Mouse (Mus musculus): Measurements from ENCODE around the gene Dlx5. TPM values are rescaled to one million over a fixed set of nuclear protein-coding genes. Genes with fewer than 3 reads are reported as not detected.

The Dlx5 gene
- polyA plus RNA-seq, 1 experiment from 2014 or later: 55.7 TPM

DNA sequence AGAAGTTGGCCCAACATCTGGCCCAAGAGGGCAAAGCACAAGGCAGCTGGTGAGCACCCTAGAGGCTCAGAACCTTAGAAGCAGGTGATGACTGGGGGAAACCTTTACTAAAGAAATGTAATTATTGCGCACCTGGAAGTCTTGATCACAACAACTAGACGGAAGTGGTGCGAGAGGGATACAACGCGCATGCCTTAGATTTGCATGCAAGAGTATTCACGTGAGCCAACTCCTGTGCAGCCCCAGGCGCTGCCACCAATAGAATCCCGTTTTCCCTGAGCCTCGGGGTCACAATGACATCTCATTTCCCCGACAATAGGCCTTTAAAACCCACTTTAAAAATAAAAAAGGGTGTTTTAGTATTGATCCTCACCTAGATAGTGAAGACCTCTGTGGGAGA lies 30.7 kb downstream of the Dlx5 start:
- DNase-seq (ENCODE audit: low spot score): no peak
- no peak for ATAC-seq
- Histone ChIP-seq H3K4me2 (ENCODE audit: low read length) (peak overlapping the region; percentile 37), H3K27ac (ENCODE audit: low read depth, low read length) (peak overlapping the region; percentile 77), H3K9me3 (replicated peaks; ENCODE audit: control insufficient read depth, low read length) (no peaks in the 10 kb centered on the region), H3K4me1 (ENCODE audit: control insufficient read depth, insufficient read depth, low read length) (no peaks in the 10 kb centered on the region; the same call in 1 of the 2 replicates), H3K27me3 (replicated peaks; ENCODE audit: control insufficient read depth, insufficient read depth, low read length) (peaks cover 77% of the 10 kb centered on the region), H3K9ac (ENCODE audit: low read length) (peak overlapping the region; percentile 22; the same call in 1 of the 2 replicates), H3K36me3 (ENCODE audit: control insufficient read depth, insufficient read depth, low read length) (no peaks in the 10 kb centered on the region), H3K4me3 (ENCODE audit: low read depth, low read length) (peak overlapping the region; percentile 3; the same call in 1 of the 2 replicates)
- 3% methylated on average over 10 of the region's 10 CpGs for WGBS

DNA sequence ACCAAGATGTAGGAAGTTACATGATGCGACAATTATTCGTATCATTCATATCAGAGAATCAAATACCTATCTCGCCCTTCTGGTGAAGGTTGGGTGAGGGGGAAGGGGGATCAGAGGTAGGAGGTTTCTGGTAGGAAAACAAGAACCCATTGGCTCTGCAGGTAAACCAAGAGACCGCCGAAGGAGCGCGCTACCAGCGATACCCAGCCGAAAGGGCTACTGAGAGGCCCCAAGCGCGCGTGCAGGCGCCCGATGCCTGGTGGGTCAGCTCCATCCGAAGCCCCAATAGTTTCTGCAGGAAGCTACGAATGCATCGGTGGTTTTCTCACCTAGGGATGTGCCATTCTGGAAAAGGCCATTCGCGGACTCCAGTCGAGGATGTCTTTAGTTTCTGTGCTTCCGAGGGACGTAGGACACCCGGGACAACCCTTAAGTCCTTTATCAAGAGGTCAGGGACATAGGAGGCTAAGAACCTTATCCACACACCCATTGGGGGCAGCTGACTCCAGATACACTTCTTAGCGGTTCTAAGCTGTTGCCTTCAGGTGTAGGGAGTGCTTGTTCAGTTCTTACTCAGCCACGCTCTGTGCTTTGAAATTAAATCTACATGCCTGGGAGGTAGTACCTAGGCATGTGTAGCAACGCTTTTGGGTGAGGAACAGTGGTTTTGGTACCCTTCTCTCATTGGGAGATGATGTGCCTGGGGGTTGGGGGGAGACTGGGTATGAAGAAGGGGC lies 31.4 kb downstream of the Dlx5 start:
- no peaks in the 10 kb centered on the region for H3K9me3 ChIP-seq (replicated peaks; ENCODE audit: control insufficient read depth, low read length)
- H3K9ac ChIP-seq (ENCODE audit: low read length): peak overlapping the region; percentile 22
- peak overlapping the region; percentile 77 for H3K27ac ChIP-seq (ENCODE audit: low read depth, low read length)
- ATAC-seq (peak; percentile 19; the same call in 1 of the 2 replicates), DNase-seq (ENCODE audit: low spot score) (no peak)
- H3K4me1 ChIP-seq (ENCODE audit: control insufficient read depth, insufficient read depth, low read length): no peaks in the 10 kb centered on the region; the same call in 1 of the 2 replicates
- H3K27me3 ChIP-seq (replicated peaks; ENCODE audit: control insufficient read depth, insufficient read depth, low read length): peaks cover 71% of the 10 kb centered on the region
- under 1% methylated on average over 26 of the region's 26 CpGs for WGBS
- no peaks in the 10 kb centered on the region for H3K36me3 ChIP-seq (ENCODE audit: control insufficient read depth, insufficient read depth, low read length)
- peak overlapping the region; percentile 3; the same call in 1 of the 2 replicates for H3K4me3 ChIP-seq (ENCODE audit: low read depth, low read length)
- peak overlapping the region; percentile 37 for H3K4me2 ChIP-seq (ENCODE audit: low read length)

DNA sequence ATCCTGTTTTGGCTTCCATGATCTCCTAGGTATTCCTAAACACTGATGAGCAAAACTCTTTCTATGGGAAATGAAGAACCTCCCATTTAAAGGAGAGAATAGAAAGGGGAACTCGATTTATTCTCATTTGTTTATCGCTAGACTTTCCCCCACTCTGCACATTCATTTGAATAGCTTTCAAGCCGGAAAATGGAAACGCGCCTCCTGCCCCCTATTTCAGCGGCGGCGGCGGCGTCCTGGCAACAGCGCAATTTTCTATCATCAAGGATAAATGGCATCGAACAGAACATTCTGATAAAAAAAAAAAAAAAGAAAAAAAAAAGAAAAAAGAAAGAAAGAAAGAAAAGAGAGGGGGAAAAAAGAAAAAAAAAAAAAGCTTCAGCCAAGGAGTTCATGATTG lies 32.1 kb downstream of the Dlx5 start:
- under 1% methylated on average over 12 of the region's 12 CpGs for WGBS
- H3K9me3 ChIP-seq (replicated peaks; ENCODE audit: control insufficient read depth, low read length): no peaks in the 10 kb centered on the region
- H3K4me1 ChIP-seq (ENCODE audit: control insufficient read depth, insufficient read depth, low read length): no peaks in the 10 kb centered on the region
- H3K4me3 ChIP-seq (ENCODE audit: low read depth, low read length): 0 out of 2 replicates have a peak overlapping the region, but pooled peaks have one; percentile 3
- peak overlapping the region; percentile 22; the same call in 1 of the 2 replicates for H3K9ac ChIP-seq (ENCODE audit: low read length)
- no peak for DNase-seq (ENCODE audit: low spot score)
- no peak for ATAC-seq
- peak overlapping the region; percentile 37 for H3K4me2 ChIP-seq (ENCODE audit: low read length)
- H3K36me3 ChIP-seq (ENCODE audit: control insufficient read depth, insufficient read depth, low read length): no peaks in the 10 kb centered on the region
- H3K27me3 ChIP-seq (replicated peaks; ENCODE audit: control insufficient read depth, insufficient read depth, low read length): peaks cover 63% of the 10 kb centered on the region
- peak overlapping the region; percentile 77; the same call in 1 of the 2 replicates for H3K27ac ChIP-seq (ENCODE audit: low read depth, low read length)

DNA sequence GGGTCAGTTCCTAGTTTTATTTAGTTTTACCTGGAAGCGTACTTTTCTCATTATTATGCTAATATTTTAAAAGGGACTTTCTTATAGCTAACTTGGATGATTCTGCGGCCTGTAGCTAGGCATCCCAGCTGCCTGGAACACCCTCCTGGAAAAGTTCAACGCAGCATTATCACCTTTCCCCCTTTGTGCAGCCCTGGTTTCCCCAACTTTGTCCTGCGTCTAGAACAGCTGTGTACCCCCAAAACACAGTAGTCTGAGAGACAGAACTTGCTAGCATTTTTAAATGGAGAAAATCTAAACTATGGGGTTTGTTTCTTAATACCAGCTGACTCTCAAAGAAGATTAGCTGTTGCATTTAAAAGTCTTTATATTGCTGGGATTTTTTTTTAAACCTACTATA lies 33.3 kb downstream of the Dlx5 start:
- peaks cover 56% of the 10 kb centered on the region for H3K27me3 ChIP-seq (replicated peaks; ENCODE audit: control insufficient read depth, insufficient read depth, low read length)
- H3K9ac ChIP-seq (ENCODE audit: low read length): no peak overlapping the region
- no peaks in the 10 kb centered on the region for H3K9me3 ChIP-seq (replicated peaks; ENCODE audit: control insufficient read depth, low read length)
- WGBS: 10% methylated on average over 4 of the region's 4 CpGs
- DNase-seq (ENCODE audit: low spot score): no peak
- no peaks in the 10 kb centered on the region for H3K4me1 ChIP-seq (ENCODE audit: control insufficient read depth, insufficient read depth, low read length)
- H3K4me3 ChIP-seq (ENCODE audit: low read depth, low read length): no peak overlapping the region
- peak overlapping the region; percentile 3; the same call in 1 of the 2 replicates for H3K4me2 ChIP-seq (ENCODE audit: low read length)
- no peak overlapping the region for H3K27ac ChIP-seq (ENCODE audit: low read depth, low read length)
- no peaks in the 10 kb centered on the region for H3K36me3 ChIP-seq (ENCODE audit: control insufficient read depth, insufficient read depth, low read length)
- ATAC-seq: no peak

DNA sequence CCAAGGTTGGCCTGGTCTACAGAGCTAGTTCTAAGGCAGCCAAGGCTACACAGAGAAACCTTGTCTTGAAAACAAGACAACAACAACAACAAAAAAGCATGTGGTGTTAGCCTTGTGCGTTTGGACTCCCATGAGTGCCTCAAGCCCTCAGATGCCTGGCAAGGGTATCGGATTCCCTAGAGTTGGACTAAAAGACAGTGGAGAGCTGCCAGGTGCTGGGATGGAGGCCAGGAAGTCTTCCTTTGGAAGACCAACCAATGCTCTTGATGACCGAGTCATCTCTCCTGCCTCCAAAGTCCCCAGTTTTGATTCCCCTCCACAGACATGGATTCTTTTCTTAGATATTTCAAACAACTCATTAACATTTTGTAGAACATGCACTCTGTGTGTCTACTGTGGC lies 48.6 kb downstream of the Dlx5 start:
- H3K4me2 ChIP-seq (ENCODE audit: low read length): no peak overlapping the region
- H3K9ac ChIP-seq (ENCODE audit: low read length): no peak overlapping the region
- no peaks in the 10 kb centered on the region for H3K9me3 ChIP-seq (replicated peaks; ENCODE audit: control insufficient read depth, low read length)
- H3K4me3 ChIP-seq (ENCODE audit: low read depth, low read length): no peak overlapping the region
- ATAC-seq: no peak
- H3K27ac ChIP-seq (ENCODE audit: low read depth, low read length): no peak overlapping the region
- H3K36me3 ChIP-seq (ENCODE audit: control insufficient read depth, insufficient read depth, low read length): no peaks in the 10 kb centered on the region
- DNase-seq (ENCODE audit: low spot score): no peak
- WGBS: 83% methylated on average over 3 of the region's 3 CpGs
- no peaks in the 10 kb centered on the region for H3K4me1 ChIP-seq (ENCODE audit: control insufficient read depth, insufficient read depth, low read length)
- H3K27me3 ChIP-seq (replicated peaks; ENCODE audit: control insufficient read depth, insufficient read depth, low read length): no peaks in the 10 kb centered on the region

DNA sequence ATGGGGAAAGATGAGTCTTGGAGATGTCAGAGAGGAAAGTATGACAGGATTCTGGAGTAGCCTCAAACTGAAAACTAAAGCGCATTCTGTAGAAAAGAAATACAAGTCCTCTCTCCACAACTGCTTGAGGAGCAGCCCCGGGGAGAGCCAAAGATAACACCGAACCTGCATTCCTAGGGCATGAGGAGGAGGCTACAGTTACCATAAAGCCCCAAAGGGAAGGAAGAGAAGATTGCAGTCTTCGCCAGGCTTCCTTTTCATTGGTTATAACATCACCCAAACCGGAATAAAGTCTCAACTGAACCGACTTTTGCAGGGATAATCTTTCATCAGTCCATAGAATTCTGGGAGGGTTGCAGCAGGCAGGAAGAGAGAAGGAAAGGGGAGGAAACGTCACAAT lies 51.4 kb downstream of the Dlx5 start:
- Histone ChIP-seq H3K4me3 (ENCODE audit: low read depth, low read length) (no peak overlapping the region), H3K4me2 (ENCODE audit: low read length) (no peak overlapping the region), H3K9me3 (replicated peaks; ENCODE audit: control insufficient read depth, low read length) (no peaks in the 10 kb centered on the region), H3K9ac (ENCODE audit: low read length) (no peak overlapping the region), H3K27me3 (replicated peaks; ENCODE audit: control insufficient read depth, insufficient read depth, low read length) (no peaks in the 10 kb centered on the region), H3K27ac (ENCODE audit: low read depth, low read length) (no peak overlapping the region), H3K36me3 (ENCODE audit: control insufficient read depth, insufficient read depth, low read length) (no peaks in the 10 kb centered on the region), H3K4me1 (ENCODE audit: control insufficient read depth, insufficient read depth, low read length) (no peaks in the 10 kb centered on the region)
- 77% methylated on average over 7 of the region's 7 CpGs for WGBS
- no peak for DNase-seq (ENCODE audit: low spot score)
- no peak for ATAC-seq

Other genes starting within 250 kb of the Dlx5 start
- gene Dlx6, start 18.8 kb downstream of the Dlx5 start, polyA plus RNA-seq (2014; fragmentation: Nextera tagmentation; extraction: Ambion mirVana): 4.4 and 5.8 TPM in 2 replicates
- 7.4 and 7.6 TPM in 2 replicates for gene Sdhaf3, start 73.9 kb upstream of the Dlx5 start, polyA plus RNA-seq (2014; fragmentation: Nextera tagmentation; extraction: Ambion mirVana)